Mouse (Mus musculus): Measurements from ENCODE around the gene Psg17. TPM values are rescaled to one million over a fixed set of nuclear protein-coding genes. Genes with fewer than 3 reads are reported as not detected.

The Psg17 gene
- total and polyA plus RNA-seq, 3 experiments = not detected

GRCm38 (mm10) chr7:18862801-18863200 is 41.4 kb upstream of the Psg17 start:
- DNase-seq (ENCODE audit: extremely low read depth) = no peak
- dilution Hi-C loops (cut with MboI; ENCODE audit: extremely low pct_ligation_motif_present, extremely low pct_unique_long_range_greater_than_20kb, low sequenced_read_pairs) = no loop called here
- TF ChIP-seq MEF2A (IDR thresholded peaks at IDR 0.05; ENCODE audit: borderline replicate concordance, low read depth, low read length) = no peak
- no peak for TF ChIP-seq TCF12 (IDR thresholded peaks at IDR 0.05; ENCODE audit: low read depth, low read length)
- TF ChIP-seq JUND (conservative IDR thresholded peaks at IDR 0.05; ENCODE audit: low read depth, low read length) = no peak
- no peak for TF ChIP-seq CHD2 (IDR thresholded peaks at IDR 0.05; ENCODE audit: low read length)
- TF ChIP-seq MAX (IDR thresholded peaks at IDR 0.05; ENCODE audit: low read length) = no peak
- TF ChIP-seq POLR2A (IDR thresholded peaks at IDR 0.05; ENCODE audit: low read depth, low read length) = no peak
- TF ChIP-seq ZNF384 (IDR thresholded peaks at IDR 0.05; ENCODE audit: low read depth, low read length) = no peak
- Histone ChIP-seq H3K4me3 (replicated peaks in 1 of 3; ENCODE audit: low read depth in 2 of 3, low read length in 2 of 3, poor library complexity in 1 of 3) (no peak overlapping the region), H3K79me2 (replicated peaks; ENCODE audit: control insufficient read depth, extremely low read depth, insufficient read depth, poor library complexity, severe bottlenecking) (no peaks in the 10 kb centered on the region), H3K27me3 (replicated peaks) (peaks cover 65% of the 10 kb centered on the region), H3K4me1 (ENCODE audit: control insufficient read depth in 1 of 2, insufficient read depth in 2 of 2) (no peaks in the 10 kb centered on the region), H3K27ac (ENCODE audit: insufficient read depth, low read depth) (no peak overlapping the region), H3K4me2 (ENCODE audit: insufficient read depth, low read depth, poor library complexity, severe bottlenecking) (no peak overlapping the region), H3K9ac (ENCODE audit: insufficient read depth, low read depth) (no peak overlapping the region), H3K36me3 (replicated peaks in 1 of 2; ENCODE audit: control insufficient read depth in 1 of 2, insufficient read depth in 1 of 2, low read length in 1 of 2) (no peaks in the 10 kb centered on the region), H3K9me3 (replicated peaks; ENCODE audit: low read length) (peaks cover 18% of the 10 kb centered on the region)
- in situ Hi-C loops (cut with MboI; ENCODE audit: low pct_ligation_motif_present, low pct_unique_long_range_greater_than_20kb, low sequenced_read_pairs) = no loop called here

GRCm38 (mm10) chr7:18858310-18858916 is 37.0 kb upstream of the Psg17 start:
- DNase-seq (ENCODE audit: extremely low read depth) = no peak

GRCm38 (mm10) chr7:18848395-18848794 is 27.0 kb upstream of the Psg17 start:
- no peak overlapping the region for H3K27ac ChIP-seq (ENCODE audit: insufficient read depth, low read depth)
- no peak overlapping the region for H3K9ac ChIP-seq (ENCODE audit: insufficient read depth, low read depth)
- no peaks in the 10 kb centered on the region for H3K79me2 ChIP-seq (replicated peaks; ENCODE audit: control insufficient read depth, extremely low read depth, insufficient read depth, poor library complexity, severe bottlenecking)
- TF ChIP-seq CHD2 (IDR thresholded peaks at IDR 0.05; ENCODE audit: low read length) = no peak
- TF ChIP-seq E2F4 (IDR thresholded peaks at IDR 0.05; ENCODE audit: insufficient replicate concordance, low read depth, low read length) = no peak
- dilution Hi-C loops (cut with MboI; ENCODE audit: extremely low pct_ligation_motif_present, extremely low pct_unique_long_range_greater_than_20kb, low sequenced_read_pairs) = no loop called here
- H3K9me3 ChIP-seq (replicated peaks; ENCODE audit: low read length) = no peaks in the 10 kb centered on the region
- H3K4me1 ChIP-seq (ENCODE audit: control insufficient read depth in 1 of 2, insufficient read depth in 2 of 2) = 0 out of 4 replicates have a peak, but pooled peaks cover 0 to 2% of the 10 kb centered on the region in 2 experiments
- in situ Hi-C loops (cut with MboI; ENCODE audit: low pct_ligation_motif_present, low pct_unique_long_range_greater_than_20kb, low sequenced_read_pairs) = no loop called here
- no peaks in the 10 kb centered on the region for H3K36me3 ChIP-seq (replicated peaks in 1 of 2; ENCODE audit: control insufficient read depth in 1 of 2, insufficient read depth in 1 of 2, low read length in 1 of 2)
- H3K4me2 ChIP-seq (ENCODE audit: insufficient read depth, low read depth, poor library complexity, severe bottlenecking) = no peak overlapping the region
- no peak overlapping the region for H3K4me3 ChIP-seq (replicated peaks in 1 of 3; ENCODE audit: low read depth in 2 of 3, low read length in 2 of 3, poor library complexity in 1 of 3)
- no peak for DNase-seq (ENCODE audit: extremely low read depth)
- H3K27me3 ChIP-seq (replicated peaks) = peaks cover 77% of the 10 kb centered on the region

More at GRCm38 (mm10) chr7:18858310-18858916, 37.0 kb upstream of the Psg17 start:
- Histone ChIP-seq H3K36me3 (replicated peaks in 1 of 2; ENCODE audit: control insufficient read depth in 1 of 2, insufficient read depth in 1 of 2, low read length in 1 of 2) (no peaks in the 10 kb centered on the region), H3K27ac (ENCODE audit: insufficient read depth, low read depth) (no peak overlapping the region), H3K79me2 (replicated peaks; ENCODE audit: control insufficient read depth, extremely low read depth, insufficient read depth, poor library complexity, severe bottlenecking) (no peaks in the 10 kb centered on the region), H3K9ac (ENCODE audit: insufficient read depth, low read depth) (no peak overlapping the region), H3K4me1 (ENCODE audit: control insufficient read depth in 1 of 2, insufficient read depth in 2 of 2) (no peaks in the 10 kb centered on the region), H3K27me3 (replicated peaks) (peaks cover 70% of the 10 kb centered on the region), H3K4me3 (replicated peaks in 1 of 3; ENCODE audit: low read depth in 2 of 3, low read length in 2 of 3, poor library complexity in 1 of 3) (no peak overlapping the region), H3K9me3 (replicated peaks; ENCODE audit: low read length) (peaks cover 7% of the 10 kb centered on the region), H3K4me2 (ENCODE audit: insufficient read depth, low read depth, poor library complexity, severe bottlenecking) (no peak overlapping the region)
- dilution Hi-C loops (cut with MboI; ENCODE audit: extremely low pct_ligation_motif_present, extremely low pct_unique_long_range_greater_than_20kb, low sequenced_read_pairs) (no loop called here), in situ Hi-C loops (cut with MboI; ENCODE audit: low pct_ligation_motif_present, low pct_unique_long_range_greater_than_20kb, low sequenced_read_pairs) (no loop called here)
- TF ChIP-seq CHD1 (IDR thresholded peaks at IDR 0.05; ENCODE audit: low read depth, low read length) = no peak
- TF ChIP-seq BHLHE40 (IDR thresholded peaks at IDR 0.05; ENCODE audit: low read depth, low read length) = no peak
- no peak for TF ChIP-seq MXI1 (IDR thresholded peaks at IDR 0.05; ENCODE audit: low read depth, low read length)
- no peak for TF ChIP-seq ELF1 (IDR thresholded peaks at IDR 0.05; ENCODE audit: low read depth, low read length)
- no peak for TF ChIP-seq MYC (IDR thresholded peaks at IDR 0.05; ENCODE audit: low read depth, low read length)
- TF ChIP-seq UBTF (IDR thresholded peaks at IDR 0.05; ENCODE audit: low read depth, low read length) = no peak
- TF ChIP-seq SMC3 (IDR thresholded peaks at IDR 0.05; ENCODE audit: low read depth, low read length) = no peak
- no peak for TF ChIP-seq CHD2 (IDR thresholded peaks at IDR 0.05; ENCODE audit: low read length)
- no peak for TF ChIP-seq POLR2AphosphoS2 (IDR thresholded peaks at IDR 0.05; ENCODE audit: low read depth, low read length)
- no peak for TF ChIP-seq ZKSCAN1 (IDR thresholded peaks at IDR 0.05; ENCODE audit: borderline replicate concordance, low read depth, low read length)
- TF ChIP-seq TBP (conservative IDR thresholded peaks at IDR 0.05; ENCODE audit: low read depth, low read length) = no peak

Measured in CH12.LX (cell line).